Mouse (Mus musculus) thymus, postnatal 14 days (tissue): ENCODE measurements around the gene Eps15l1.

Experiments used
- DNase-seq: peaks from one replicate; pipeline ENCODE4 v3.0.0; 2021

The Eps15l1 gene

DNA sequence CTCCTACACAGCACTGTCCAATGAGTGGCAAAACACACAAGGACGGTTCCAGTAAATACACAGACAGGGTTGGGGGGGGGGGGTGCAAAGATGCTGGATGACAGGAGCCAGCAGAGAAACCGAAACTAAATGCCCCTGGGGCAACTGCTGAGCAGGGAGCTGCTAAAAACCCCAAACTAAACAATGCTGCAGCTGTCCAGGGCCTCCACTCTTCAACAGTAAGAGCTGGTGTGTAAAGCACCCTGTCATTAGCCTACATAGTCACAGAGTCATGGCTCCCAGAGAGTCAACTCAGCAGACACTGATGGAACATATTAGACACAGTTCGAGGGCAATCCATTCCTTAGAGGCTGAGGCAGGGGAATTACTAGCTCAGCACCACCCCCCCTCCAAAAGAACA is 11.8 kb downstream of the Eps15l1 start:
- no peak for DNase-seq

DNA sequence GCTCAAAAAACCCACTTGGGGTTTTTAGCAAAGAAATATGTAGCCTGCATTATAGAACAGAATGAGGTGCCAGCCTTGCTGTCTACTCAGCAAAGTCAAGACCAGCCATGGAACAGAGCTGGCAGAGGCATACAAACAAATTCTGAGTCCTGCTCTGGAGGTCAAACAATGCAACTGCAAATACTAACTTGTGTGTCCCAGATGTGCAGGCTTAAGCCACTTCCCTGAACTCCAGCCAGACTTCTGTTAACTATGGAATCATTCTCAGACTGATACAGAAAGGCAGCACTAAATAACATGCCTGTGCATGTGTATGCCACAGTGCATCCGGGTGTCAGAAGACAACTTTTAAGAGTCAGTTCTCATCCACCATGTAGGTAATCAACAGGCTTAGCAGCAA is 13.4 kb downstream of the Eps15l1 start:
- DNase-seq: no peak

DNA sequence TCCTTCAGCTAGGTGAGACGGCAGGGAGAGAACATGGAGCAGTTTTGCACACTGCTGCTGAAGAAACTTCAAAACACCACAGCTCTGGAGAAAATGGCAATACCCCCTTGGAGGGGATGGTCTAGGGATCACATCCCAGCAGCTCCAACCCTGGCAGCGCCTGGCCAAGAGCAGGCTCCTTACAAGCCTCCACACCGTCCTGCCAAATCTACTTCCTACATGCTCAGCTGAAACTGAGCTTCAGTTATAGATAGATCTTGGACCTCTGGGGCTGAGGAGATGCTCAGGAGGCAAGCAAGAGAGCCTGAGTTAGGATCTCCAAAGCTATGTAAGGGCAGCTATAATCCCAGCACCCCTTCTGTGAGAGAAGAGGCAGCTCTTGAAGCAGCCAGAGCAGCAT is 18.3 kb downstream of the Eps15l1 start:
- DNase-seq: no peak

DNA sequence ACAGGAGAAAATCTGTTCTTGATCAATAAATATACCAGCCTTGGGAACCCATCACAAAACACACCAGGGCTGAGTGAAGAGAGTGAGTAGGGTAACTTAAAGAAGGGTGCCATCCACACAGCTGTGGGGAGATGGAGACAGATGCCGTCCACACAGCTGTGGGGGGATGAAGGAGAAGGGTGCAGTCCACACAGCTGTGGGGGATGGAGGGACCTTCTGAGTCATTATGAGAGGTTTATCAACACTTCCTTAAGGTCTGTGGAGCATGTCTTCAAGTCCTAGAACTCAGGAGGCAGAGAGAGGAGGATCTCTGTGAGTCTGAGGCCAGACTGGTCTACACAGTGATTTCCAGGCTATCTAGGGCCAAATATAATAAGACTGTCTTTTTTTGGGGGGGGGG is 19.9 kb downstream of the Eps15l1 start:
- no peak for DNase-seq

DNA sequence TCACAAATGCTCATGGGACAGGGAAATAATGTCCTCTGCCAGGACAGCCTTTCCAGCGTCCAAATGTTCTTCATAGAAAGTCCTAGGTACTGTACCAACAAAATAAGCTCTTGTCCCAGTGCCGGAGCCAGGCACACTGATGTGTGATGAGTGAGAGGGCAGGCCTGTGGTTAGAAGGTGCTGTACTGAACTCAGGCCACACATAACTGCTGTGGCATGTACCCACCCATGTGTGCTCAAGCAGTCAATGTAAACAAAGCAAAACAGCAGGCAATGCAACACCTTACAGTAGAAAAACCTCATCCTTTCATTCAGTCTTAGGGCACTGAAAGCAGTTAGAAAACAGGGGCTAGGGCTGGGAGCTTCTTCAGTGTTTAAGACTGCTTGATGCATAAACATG is 35.5 kb downstream of the Eps15l1 start:
- no peak for DNase-seq

DNA sequence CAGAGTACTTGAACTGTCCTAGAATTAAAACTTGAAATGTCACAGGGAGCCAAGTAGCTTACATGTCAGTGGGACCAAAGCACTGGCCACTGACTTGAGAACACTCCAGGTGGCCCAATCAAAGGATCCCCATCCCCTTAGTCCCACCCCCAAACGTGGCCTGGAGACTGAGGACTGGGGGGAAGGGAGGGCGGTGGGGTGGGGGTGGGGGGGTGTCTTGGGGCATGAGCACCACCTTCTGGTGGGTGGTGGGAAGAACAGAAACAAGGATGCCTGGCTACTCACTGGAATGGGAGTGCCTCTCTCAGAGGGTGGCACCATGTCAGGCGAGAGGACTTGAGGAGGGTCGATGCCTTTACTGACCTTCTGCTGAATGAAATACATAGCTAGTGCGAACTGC is 38.9 kb downstream of the Eps15l1 start:
- peak; percentile 17 for DNase-seq

DNA sequence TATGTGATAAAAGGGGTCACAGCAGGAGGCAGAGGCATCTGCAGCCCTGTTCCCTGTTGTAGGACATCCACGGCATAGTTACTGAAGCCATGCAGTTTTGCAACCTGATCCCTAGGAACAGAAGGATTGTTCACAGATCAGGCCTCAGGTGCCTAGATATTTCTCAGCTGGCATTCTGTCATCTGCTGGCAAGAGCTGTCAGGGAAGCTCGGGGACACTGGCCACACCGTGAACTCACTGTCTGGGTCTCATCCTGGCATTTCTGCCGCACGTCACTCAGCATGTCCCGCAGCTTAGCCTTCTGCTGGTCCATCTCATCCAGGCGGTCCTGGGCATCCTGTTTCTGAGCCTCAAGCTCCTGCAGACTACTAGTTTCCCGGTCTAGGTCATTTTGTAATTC is 40.6 kb downstream of the Eps15l1 start:
- no peak for DNase-seq

DNA sequence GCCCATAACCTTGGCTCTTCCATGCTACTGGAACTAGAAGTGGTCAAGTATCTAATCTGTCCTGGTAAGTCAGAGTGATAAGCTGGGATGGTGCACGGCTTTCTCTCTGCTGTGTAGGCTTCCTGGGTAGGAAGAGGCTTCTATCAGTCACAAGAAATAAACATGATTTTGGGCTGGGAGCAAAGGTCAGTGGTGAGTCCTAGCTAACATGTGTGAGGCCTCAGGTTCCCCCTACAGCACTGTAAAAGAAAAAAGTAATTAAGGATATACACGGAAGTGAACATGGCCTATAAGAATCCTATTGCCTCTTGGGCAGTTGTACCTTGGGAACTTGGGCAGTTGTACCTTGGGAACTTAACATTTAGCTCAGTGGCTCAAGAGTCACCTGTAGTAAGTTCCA is 44.4 kb downstream of the Eps15l1 start:
- no peak for DNase-seq

DNA sequence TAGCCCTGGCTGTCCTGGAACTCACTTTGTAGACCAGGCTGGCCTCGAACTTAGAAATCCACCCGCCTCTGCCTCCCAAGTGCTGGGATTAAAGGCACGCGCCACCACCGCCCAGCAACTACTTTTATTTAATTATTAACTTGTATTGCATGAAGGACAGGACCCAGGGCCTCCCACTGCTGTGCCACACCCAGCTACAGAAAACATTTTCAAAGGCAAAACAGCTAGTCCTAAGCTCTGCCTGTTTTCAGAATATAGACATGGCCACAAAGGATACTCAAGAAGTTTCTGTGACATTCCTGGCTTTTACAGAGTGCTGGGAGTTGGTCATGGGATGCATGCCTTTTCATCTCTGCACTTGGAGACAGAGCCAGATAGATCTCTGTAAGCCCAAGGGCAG is 45.0 kb downstream of the Eps15l1 start:
- DNase-seq: no peak

DNA sequence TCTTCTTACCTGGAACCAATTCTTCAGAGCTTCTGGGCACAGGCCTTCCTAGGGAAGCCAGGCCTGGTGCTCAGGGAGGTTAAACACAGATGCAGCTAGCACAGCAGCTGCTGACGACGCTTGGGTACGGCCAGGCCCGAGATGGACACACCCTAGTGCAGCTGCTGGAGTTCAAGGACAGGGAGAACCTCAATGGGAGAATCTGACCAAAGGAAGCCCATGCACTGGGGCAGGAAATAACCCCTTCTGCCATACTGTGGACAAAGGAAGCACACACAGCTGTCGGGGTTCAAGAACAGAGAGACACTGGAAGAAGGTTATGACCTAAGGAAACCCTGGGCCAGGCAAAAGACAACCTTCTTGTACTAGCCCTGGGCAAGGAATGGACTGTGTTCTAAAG is 46.1 kb downstream of the Eps15l1 start:
- DNase-seq: no peak

DNA sequence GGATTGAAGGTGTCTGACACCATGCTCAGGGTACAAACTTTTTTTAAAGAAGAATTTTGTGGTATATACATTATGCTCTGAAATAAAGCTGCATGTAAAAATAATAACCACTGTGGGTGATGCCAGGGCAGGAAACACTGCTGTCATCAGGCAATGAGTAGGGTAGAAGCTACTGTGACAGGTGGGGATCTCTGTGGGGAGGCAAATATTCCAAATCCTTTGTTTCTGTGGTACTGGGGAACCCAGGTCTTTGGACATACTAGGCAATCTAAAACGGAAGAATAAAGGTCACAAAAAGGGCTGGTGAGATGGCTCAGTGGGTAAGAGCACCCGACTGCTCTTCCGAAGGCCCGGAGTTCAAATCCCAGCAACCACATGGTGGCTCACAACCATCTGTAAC is 48.9 kb downstream of the Eps15l1 start:
- DNase-seq: no peak

DNA sequence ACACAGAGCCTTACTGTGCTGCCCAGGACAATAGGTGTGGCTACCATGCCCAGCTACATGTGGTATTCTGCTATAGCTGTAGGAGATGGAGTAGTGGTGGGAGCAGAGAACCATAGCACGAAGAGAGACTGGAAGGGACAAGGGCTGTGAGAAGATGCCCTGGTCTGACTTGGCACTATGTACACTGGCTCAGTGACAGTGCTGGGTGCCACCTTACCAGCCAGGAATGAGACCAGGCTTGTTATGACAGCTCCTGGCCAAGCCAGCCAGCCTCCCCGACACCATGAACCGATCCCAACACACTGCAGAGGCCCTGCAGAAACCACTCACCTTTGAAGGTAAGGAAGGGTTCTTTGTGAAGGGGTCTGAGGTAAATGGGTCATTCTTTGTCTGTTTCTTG is 49.9 kb downstream of the Eps15l1 start:
- no peak for DNase-seq

DNA sequence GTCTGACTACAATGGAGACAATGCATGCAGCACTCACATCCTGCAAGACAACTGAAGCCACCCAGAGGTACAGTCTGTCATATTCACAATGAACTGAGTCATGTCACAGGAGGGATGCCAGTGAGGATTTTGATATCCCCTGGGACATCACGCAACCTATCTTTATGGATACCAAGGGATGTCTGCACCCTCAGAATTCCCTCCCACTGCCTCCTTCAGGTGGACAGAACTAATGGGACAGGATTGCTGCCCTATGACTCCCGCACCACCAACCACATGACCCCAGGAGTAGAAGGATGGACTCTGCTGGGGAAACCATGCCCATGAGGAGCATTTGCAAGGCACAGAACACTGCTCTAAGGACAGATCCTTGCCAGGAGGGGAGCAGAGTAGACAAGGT is 54.8 kb downstream of the Eps15l1 start:
- DNase-seq: no peak

DNA sequence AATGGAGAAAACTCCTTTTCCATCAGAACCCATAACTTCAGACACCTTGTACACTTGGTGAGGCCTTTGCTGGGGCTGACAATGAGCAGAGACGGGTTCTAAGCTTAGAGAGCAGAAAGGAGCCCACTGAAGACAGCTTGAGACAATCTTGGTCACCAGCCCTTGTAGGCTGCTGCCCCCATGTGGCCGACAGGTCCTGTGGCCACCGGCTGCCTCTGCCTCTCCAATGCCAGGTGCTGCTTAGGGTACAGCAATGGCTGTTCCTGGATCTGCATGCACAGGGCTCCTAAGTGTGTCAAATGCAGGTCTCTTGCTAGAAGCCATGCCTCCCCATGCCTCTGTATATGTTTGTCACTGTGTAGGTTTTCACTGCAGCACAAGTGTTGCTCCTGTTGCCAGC is 55.4 kb downstream of the Eps15l1 start:
- DNase-seq: peak; percentile 89

DNA sequence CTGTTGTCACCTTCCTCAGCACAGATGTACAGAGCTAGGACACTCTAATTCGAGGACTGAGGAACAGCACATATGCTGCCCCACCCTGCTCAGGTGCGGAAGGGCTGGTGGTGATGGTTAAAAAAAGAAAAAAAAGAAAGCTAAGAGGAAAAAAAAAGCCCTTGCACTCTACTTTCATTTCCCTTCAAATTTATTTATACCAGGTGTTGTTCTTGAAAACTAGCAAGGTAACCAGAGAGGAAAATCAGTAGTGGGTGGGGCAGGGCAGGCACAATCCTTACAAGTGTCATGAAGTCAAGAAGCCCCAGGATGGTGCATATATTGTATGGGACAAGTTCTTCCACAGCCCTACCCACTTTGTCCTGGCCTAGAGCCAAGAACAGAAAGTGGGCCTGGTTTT is 56.2 kb downstream of the Eps15l1 start:
- DNase-seq: no peak

DNA sequence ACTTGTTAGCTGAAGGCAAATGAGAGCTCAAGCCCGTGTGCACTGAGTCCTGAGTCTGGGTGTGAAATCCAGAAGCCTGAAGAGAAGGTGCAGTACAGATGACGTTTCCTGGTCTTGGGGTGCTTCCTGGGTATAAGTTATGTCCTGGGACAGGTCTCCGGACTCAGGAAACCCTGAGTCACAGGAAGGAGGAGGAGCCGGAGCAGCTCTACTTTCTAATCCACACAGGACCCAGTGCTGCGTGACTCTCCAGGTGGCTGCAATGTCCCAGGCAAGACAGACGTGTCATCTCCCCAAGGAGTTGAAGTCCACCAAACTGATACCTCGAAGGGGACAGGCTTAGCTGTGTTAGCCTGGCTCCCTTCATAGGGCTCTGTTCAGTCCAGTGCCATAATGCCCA is 57.8 kb downstream of the Eps15l1 start:
- DNase-seq: no peak

DNA sequence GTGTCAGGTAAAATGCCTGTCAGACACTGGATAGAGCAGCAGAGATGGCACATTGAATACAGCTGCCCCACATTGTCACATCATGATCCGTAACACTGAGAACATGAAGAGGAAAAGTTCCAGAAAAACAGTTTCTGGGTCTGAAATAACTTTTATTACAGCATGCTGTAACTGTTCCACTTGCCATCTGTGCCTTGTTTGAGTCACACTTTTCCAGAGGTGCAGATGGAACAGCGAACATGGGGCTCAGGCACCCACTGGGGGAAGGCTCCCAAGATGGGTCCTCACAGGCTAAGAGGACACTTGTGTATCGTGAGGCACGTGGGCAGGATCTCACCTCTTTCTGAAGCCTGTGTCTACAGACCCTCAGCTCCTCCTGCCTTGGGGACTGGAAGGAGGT is 58.5 kb downstream of the Eps15l1 start:
- DNase-seq: no peak

DNA sequence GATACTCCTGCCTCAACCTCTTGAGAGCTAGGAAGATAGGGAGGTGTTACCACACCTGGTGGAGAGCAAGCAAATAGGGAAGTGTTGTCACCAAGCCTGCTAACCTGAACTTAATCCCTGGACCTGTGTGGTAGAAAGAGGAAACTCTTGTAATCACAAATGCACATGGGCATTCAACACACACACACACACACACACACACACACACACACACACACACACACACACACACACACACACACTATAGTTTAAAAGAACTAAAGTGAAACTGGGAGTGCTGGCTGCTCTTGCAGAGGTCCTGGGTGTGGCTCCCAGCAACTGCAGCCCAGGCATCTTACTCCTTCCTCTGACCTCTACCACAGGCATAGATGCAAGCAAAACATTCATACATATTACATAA is 61.1 kb downstream of the Eps15l1 start:
- DNase-seq: no peak

DNA sequence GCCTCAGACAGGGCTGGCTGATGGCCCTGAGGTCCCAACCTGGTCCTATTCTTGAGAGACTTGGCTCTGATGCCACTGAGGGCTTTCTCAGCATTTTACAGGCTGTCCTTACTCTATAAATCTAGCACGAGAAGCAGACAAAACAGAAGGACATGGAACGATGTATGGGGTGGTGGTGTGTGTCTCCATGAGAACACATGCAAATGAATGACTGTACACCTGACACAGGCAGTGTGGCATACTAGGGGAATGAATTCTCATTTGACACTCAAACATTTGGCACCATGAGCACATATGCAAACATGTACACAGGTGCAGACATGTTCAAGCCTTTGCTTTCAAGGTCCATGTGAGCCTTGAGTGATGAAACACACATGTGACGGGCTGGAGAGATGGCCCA is 64.7 kb downstream of the Eps15l1 start:
- DNase-seq: no peak

DNA sequence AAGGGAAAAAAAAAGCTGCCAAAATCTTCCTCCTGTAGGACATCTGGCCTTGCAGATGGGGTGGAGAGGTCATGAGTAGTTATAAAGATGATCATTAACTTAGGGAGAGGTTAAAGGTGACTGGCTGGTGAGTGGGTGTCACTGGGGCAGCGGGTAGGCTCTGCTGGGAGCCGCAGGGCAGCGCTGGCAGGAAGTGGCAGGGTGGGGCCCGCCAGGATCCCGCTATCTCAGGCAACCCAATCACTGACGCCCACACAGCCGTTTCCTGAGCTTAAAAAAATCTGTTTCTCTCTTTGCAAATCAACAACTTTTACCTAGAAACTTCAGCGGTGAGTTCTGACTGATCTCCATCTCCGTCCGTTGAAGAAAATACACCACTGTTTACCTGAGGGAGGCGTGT is 67.0 kb downstream of the Eps15l1 start:
- peak; percentile 81 for DNase-seq

DNA sequence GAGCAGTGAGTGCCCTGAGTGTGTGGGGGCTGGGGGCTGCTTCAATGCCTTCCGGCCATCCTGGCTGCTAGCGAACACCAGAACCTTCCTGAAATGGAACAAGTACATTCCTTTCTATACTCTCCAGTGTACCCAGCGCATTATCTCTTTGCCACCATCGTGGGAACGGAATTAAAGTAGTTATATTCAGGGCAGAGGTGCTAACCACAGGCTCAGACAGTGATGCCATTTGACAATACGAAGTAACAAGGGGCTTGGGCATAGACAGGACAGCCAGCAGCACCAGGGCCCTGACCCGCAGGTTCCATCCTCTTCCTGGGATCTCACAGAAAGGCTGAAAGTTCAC is 67.6 kb downstream of the Eps15l1 start:
- DNase-seq: peak; percentile 29

DNA sequence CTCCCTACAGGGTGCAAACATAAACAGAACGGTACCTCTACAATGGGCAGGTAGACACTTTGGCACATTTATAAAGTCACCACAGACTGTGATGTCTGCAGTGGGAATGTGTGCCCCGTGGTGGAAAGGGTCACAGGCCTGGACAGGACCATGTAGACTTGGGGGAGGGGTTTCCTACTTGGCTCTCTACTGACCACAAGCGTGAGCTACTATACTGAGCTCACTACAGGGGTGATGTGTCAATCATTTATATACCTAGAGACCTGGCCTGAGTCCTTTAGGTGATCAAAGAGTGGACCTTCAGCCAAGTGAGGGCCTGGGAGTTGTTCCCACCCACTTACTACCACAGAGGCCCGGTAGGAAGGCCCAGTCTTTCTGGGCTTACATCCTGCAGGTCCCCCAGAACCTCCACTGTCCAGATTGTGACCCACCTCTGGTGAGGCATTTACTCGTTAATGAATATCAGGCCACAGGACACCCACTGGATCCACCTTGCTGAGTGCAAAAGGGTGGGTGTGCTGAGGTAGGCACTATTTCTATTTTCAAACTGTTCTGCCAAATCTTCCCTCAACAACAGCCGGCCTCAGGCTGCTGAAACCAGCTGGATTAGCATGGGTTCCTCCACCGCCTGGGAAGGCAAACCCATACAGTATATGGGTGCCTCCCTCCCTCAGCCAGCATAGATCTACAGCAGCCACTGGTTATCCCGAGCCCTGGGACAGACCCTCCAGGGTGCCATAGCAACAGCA is 68.1 kb downstream of the Eps15l1 start:
- no peak for DNase-seq

DNA sequence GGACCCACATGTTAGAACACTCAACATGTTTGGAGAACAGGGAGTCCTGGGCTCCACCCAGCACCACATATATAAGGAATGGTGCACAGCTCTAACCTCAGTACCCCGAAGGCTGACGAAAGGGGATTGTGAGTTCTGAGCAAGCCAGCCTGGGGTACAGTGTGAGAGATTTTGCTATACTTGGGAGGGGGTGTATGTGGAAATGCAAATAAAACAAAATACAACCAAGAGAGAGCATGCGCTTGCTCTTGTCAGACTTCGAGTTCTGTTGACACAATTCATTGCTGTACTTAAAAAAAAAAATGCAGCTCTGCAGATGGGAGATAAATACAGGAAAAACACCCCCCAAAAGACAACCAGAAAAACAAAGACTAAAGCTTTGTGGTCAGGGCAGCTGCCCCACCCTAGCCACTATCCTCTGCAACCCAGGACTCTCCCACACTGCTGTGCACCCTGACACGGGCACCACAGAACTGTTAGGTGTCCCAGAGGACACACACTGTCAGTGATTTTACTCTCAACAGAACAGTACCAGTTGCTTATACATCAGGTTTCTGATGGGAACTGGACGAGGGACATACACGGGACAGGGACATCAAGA is 69.8 kb downstream of the Eps15l1 start:
- DNase-seq: no peak

DNA sequence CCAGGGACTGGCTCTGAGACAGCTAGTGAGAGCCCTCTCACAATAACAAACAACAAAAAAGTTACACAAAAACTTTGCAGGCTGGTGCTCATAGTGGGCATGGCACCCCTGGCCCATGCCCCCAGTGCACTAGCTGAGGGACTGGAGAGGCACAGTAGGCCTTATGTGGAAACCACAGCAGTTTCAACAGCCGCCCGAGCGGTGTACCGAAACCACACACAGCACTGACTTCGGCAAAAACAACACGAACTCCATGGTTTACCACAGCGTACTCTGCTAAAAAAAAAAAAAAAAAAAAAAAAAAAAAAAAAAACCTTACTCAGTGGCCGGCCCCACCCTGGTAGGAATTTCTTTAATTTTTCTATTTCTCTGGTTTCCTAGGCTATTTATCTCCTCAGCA is 70.5 kb downstream of the Eps15l1 start:
- DNase-seq: peak; percentile 75

DNA sequence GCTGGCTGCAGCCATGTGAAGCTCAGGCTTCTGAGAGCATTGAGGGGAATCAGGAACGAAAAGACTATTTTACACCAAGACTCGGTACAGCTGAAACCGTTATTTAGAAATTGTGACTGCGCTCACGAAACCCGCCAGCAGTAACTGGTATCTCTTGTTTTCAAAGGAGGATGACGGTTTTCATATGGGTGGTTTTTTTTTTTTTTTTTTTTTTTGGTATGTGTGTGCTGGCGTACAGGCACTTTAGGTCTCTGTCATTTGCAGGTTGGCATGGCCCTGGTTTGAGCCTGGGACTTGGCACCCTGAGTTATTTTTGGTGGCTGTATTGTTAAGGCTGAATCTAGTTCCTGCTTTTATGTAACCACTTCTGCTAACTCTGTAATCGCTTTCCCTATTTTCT is 71.4 kb downstream of the Eps15l1 start:
- DNase-seq: peak; percentile 38
